Mouse (Mus musculus) liver, adult 2 months (tissue): Measurements from ENCODE around the gene Polr2f.

ENCODE experiments used
- CTCF ChIP-seq: fragments of 200-500 bp; IDR thresholded peaks from 2 replicates; pipeline ENCODE4 v1.5.1; 2011; ENCODE audit warnings: low read depth, low read length, control low read depth
- POLR2A ChIP-seq: fragments of 200-500 bp; IDR thresholded peaks from 2 replicates; pipeline ENCODE4 v1.6.1; 2011; ENCODE audit warnings: low read length, control low read depth; ENCODE audit not compliant: insufficient read depth; ENCODE audit errors: extremely low read depth

- no peak for TF ChIP-seq POLR2A
- TF ChIP-seq CTCF, result no peak
These were observed 25.5 kb upstream of the Polr2f start for GRCm38 (mm10) chr15:79115276-79115675.
